Mouse (Mus musculus) kidney, embryonic 15.5 days (tissue): Measurements from ENCODE around the gene Sgms1. TPM values are rescaled to one million over a fixed set of nuclear protein-coding genes. Genes with fewer than 3 reads are reported as not detected.

Experiments
- ATAC-seq: fragments of 200-750 bp; cut with Nextera tagmentation; replicated peaks from 2 replicates; pipeline ENCODE4 v1.8.0; 2017; ENCODE audit warnings: moderate TSS enrichment; ENCODE audit not compliant: low FRiP score
- H3K27ac ChIP-seq: fragments of 300-500 bp; sonication (generic); 2 replicates; pipeline ENCODE4 v1.5.1; 2015; ENCODE audit warnings: mild to moderate bottlenecking, inconsistent platforms
- H3K27me3 ChIP-seq: fragments of 300-500 bp; sonication (generic); 2 replicates; pipeline ENCODE4 v1.6.1; 2015; ENCODE audit warnings: inconsistent platforms
- H3K36me3 ChIP-seq: fragments of 300-500 bp; sonication (generic); 2 replicates; pipeline ENCODE4 v1.6.1; 2015; ENCODE audit warnings: inconsistent platforms
- H3K4me1 ChIP-seq: fragments of 300-500 bp; sonication (generic); 2 replicates; pipeline ENCODE4 v1.6.1; 2015; ENCODE audit warnings: inconsistent platforms
- H3K4me2 ChIP-seq: fragments of 300-500 bp; sonication (generic); 2 replicates; pipeline ENCODE4 v1.6.1; 2015; ENCODE audit warnings: moderate library complexity, mild to moderate bottlenecking, inconsistent platforms
- H3K4me3 ChIP-seq: fragments of 300-500 bp; sonication (generic); replicated peaks from 2 replicates; pipeline ENCODE4 v1.5.1; 2015; ENCODE audit warnings: mild to moderate bottlenecking, inconsistent platforms
- H3K9ac ChIP-seq: fragments of 300-500 bp; sonication (generic); 2 replicates; pipeline ENCODE4 v1.6.1; 2015; ENCODE audit warnings: mild to moderate bottlenecking, inconsistent platforms
- H3K9me3 ChIP-seq: fragments of 300-500 bp; sonication (generic); replicated peaks from 2 replicates; pipeline ENCODE4 v1.6.1; 2016; ENCODE audit warnings: inconsistent platforms
- WGBS: fragments of 180-500 bp; shearing (Covaris S2); methylation state at CpG from one replicate; pipeline ENCODE4 v1.1.7; 2015; ENCODE audit warnings: mixed read lengths; 5-methylcytosine and 5-hydroxymethylcytosine counted together
- polyA plus RNA-seq: library from polyadenylated mRNA; unstranded; fragments of >200 nt; fragmentation: Nextera tagmentation; extraction: Ambion mirVana; gene quantifications from 2 replicates; pipeline ENCODE4 v1.2.1, GENCODE M21; 2015

The Sgms1 gene
- polyA plus RNA-seq, 1 experiment from 2014 or later: 57.0 TPM

GRCm38 (mm10) chr19:32393758-32394450 lies 4.4 kb upstream of the Sgms1 start:
- Histone ChIP-seq H3K27me3 (no peaks in the 10 kb centered on the region), H3K36me3 (peaks cover 3% of the 10 kb centered on the region; the same call in 1 of the 2 replicates), H3K4me2 (no peak overlapping the region), H3K4me3 (no peak overlapping the region), H3K4me1 (peaks cover 10% of the 10 kb centered on the region), H3K27ac (no peak overlapping the region), H3K9me3 (no peaks in the 10 kb centered on the region), H3K9ac (no peak overlapping the region)
- WGBS: 80% methylated on average over 8 of the region's 8 CpGs
- ATAC-seq: no peak

DNA sequence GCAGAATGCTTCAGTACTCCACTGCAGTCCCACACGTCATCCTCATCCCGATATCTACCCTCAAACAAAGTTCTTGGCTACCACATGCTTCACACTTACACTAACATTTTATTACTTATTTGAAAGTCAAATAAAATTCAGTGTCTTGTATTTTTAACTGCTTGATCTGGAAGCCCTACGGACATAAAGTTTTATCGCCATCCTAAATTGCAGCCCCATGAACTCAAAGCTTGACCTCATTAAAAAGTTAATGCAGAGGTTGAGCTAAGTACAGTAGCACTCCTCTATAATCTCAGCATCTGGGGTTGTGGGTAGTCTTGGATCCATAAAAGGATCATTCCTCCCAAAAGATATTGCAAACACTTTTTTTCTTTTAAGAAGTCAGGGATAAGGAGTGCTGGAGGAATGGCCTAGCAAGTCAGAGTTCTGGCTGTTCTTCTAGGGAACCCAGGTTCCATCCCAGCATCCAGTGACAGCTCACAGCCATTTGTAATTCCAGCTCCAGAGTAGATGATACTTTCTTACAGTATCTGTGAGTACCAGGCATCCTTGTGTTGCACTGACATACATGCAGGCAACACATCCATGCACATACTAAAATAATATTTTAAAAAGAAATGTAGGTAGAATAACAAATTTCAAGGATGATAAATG lies 3.7 kb upstream of the Sgms1 start:
- H3K4me1 ChIP-seq: peaks cover 10% of the 10 kb centered on the region
- H3K9me3 ChIP-seq: no peaks in the 10 kb centered on the region
- H3K36me3 ChIP-seq: peaks cover 3% of the 10 kb centered on the region; the same call in 1 of the 2 replicates
- 48% methylated on average over 4 of the region's 4 CpGs for WGBS
- no peak overlapping the region for H3K27ac ChIP-seq
- no peak overlapping the region for H3K4me3 ChIP-seq
- H3K9ac ChIP-seq: no peak overlapping the region
- no peak overlapping the region for H3K4me2 ChIP-seq
- H3K27me3 ChIP-seq: no peaks in the 10 kb centered on the region
- ATAC-seq: no peak

- no peaks in the 10 kb centered on the region for H3K27me3 ChIP-seq
- H3K36me3 ChIP-seq: peaks cover 3% of the 10 kb centered on the region; the same call in 1 of the 2 replicates
- peaks cover 22% of the 10 kb centered on the region for H3K4me1 ChIP-seq
- H3K9ac ChIP-seq: no peak overlapping the region
- 98% methylated on average over 3 of the region's 3 CpGs for whole genome bisulfite sequencing
- ATAC-seq: no peak
- H3K4me2 ChIP-seq: no peak overlapping the region
- H3K27ac ChIP-seq: no peak overlapping the region
- H3K4me3 ChIP-seq: no peak overlapping the region
- no peaks in the 10 kb centered on the region for H3K9me3 ChIP-seq
These were observed 1.9 kb upstream of the Sgms1 start for GRCm38 (mm10) chr19:32391441-32391840.

GRCm38 (mm10) chr19:32390116-32390515 lies 602 bp upstream of the Sgms1 start:
- Histone ChIP-seq H3K27me3 (no peaks in the 10 kb centered on the region), H3K36me3 (peaks cover 3% of the 10 kb centered on the region; the same call in 1 of the 2 replicates), H3K4me3 (peak overlapping the region; percentile 94), H3K9ac (no peak overlapping the region), H3K27ac (no peak overlapping the region), H3K9me3 (no peaks in the 10 kb centered on the region), H3K4me2 (peak overlapping the region; percentile 95), H3K4me1 (peaks cover 25% of the 10 kb centered on the region)
- WGBS: 80% methylated on average over 7 of the region's 7 CpGs
- no peak for ATAC-seq

DNA sequence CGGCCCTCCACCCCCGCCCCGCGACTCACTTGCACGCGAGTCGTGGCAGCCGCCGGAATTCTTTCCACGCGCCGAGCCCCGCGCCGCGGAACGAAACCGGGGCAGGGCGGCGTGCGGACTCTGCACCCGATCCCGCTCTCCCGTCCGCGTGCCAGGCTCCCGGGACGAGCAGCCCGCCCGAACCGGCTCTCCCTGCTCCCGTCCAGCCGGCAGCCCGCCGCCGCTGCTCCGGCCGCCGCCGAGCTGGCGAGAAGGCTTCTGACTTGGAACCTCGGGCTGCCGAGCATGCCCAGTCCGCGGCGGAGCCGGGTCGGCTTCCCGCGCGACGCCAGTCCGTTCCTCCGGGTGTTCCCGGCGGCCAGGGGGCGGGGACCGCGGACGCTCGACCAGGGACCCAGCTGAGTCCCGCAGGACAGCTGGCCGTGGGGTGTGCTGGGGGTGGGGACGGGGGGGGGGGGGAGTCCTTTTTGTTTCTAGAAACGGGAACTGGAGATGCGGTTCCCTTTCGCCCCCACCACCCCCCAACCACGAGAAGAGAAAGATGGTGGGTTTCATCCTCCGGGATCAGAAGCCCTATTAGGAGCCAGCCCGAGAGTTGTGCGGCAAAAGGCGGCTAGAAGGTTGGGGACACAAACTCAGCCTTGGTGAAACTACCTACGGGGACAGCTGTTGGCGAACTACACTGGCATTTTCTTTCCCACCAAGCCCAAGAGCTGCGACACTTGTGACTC lies 1.2 kb downstream of the Sgms1 start:
- peak; percentile 93 for ATAC-seq
- WGBS: under 1% methylated on average over 75 of the region's 75 CpGs
- H3K4me1 ChIP-seq: peaks cover 28% of the 10 kb centered on the region

DNA sequence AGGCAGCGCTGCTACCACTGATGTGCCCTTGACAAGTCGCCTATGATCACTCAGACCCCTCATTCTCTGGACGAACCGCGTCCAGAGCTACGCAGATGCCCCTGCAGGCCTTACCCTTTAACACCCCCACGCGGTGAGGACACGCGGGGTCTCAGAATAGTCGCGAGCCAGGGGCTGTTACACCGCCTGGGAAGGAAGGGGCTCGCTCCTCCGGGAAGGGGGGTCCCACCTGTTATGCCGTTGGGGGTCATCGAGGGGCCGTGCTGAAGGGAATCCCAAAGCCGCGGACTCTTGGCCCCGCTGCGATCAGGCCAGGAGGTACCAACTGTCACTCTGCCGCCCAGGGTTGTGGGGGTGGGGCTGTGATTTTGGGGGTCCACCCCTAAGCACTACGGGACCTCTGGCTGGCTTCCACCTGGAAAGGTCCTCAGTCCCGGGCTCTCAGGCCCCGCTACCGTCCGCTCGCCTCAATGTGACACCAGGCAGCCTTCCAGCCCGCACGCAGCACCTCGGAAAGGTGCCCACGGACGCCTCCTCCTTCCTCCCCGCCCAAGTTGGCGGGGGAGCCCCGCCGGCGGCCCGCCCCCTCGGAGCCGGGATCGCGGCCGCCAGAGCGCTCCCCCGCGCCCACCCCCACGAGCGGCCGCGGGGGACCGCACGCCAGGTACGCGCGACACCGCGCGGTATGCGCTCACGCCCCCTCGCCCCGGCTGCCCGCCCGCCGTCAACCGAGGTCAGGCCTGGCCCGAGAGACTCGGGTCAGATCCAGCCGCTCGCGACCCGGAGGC lies 1.9 kb downstream of the Sgms1 start:
- Histone ChIP-seq H3K4me3 (peak overlapping the region; percentile 94), H3K4me2 (peak overlapping the region; percentile 95), H3K36me3 (peaks cover 3% of the 10 kb centered on the region; the same call in 1 of the 2 replicates), H3K9me3 (no peaks in the 10 kb centered on the region), H3K27me3 (no peaks in the 10 kb centered on the region), H3K9ac (peak overlapping the region; percentile 71), H3K27ac (peak overlapping the region; percentile 96), H3K4me1 (peaks cover 31% of the 10 kb centered on the region)
- WGBS: under 1% methylated on average over 73 of the region's 74 CpGs
- ATAC-seq: peak; percentile 30

More for the DNA sequence above, 1.2 kb downstream of the Sgms1 start:
- peak overlapping the region; percentile 96 for H3K27ac ChIP-seq
- H3K4me2 ChIP-seq: peak overlapping the region; percentile 95
- no peaks in the 10 kb centered on the region for H3K9me3 ChIP-seq
- peak overlapping the region; percentile 71 for H3K9ac ChIP-seq
- H3K27me3 ChIP-seq: no peaks in the 10 kb centered on the region
- H3K4me3 ChIP-seq: peak overlapping the region; percentile 94
- H3K36me3 ChIP-seq: peaks cover 3% of the 10 kb centered on the region; the same call in 1 of the 2 replicates

GRCm38 (mm10) chr19:32386556-32387402 lies 2.7 kb downstream of the Sgms1 start:
- no peak for ATAC-seq
- H3K4me3 ChIP-seq: peak overlapping the region; percentile 94
- H3K4me2 ChIP-seq: peak overlapping the region; percentile 95
- no peaks in the 10 kb centered on the region for H3K27me3 ChIP-seq
- H3K27ac ChIP-seq: 0 out of 2 replicates have a peak overlapping the region, but pooled peaks have one; percentile 20
- 18% methylated on average over 19 of the region's 19 CpGs for WGBS
- H3K9ac ChIP-seq: peak overlapping the region; percentile 71
- peaks cover 34% of the 10 kb centered on the region for H3K4me1 ChIP-seq
- no peaks in the 10 kb centered on the region for H3K9me3 ChIP-seq
- peaks cover 3% of the 10 kb centered on the region; the same call in 1 of the 2 replicates for H3K36me3 ChIP-seq

GRCm38 (mm10) chr19:32383738-32384137 lies 5.8 kb downstream of the Sgms1 start:
- WGBS: 97% methylated on average over 8 of the region's 8 CpGs
- H3K9ac ChIP-seq: no peak overlapping the region
- ATAC-seq: no peak
- H3K27me3 ChIP-seq: no peaks in the 10 kb centered on the region
- H3K27ac ChIP-seq: no peak overlapping the region
- peaks cover 41% of the 10 kb centered on the region for H3K4me1 ChIP-seq
- no peak overlapping the region for H3K4me2 ChIP-seq
- H3K36me3 ChIP-seq: no peaks in the 10 kb centered on the region
- no peak overlapping the region for H3K4me3 ChIP-seq
- no peaks in the 10 kb centered on the region for H3K9me3 ChIP-seq

- Histone ChIP-seq H3K27ac (peak overlapping the region; percentile 61), H3K9ac (no peak overlapping the region), H3K9me3 (no peaks in the 10 kb centered on the region), H3K36me3 (no peaks in the 10 kb centered on the region), H3K27me3 (no peaks in the 10 kb centered on the region), H3K4me2 (no peak overlapping the region), H3K4me1 (peaks cover 47% of the 10 kb centered on the region), H3K4me3 (no peak overlapping the region)
- ATAC-seq: peak; percentile 66
- 30% methylated on average over 3 of the region's 3 CpGs for WGBS
These were observed 8.0 kb downstream of the Sgms1 start for GRCm38 (mm10) chr19:32381511-32381961.

- Histone ChIP-seq H3K36me3 (no peaks in the 10 kb centered on the region), H3K9ac (no peak overlapping the region), H3K4me3 (no peak overlapping the region), H3K4me2 (no peak overlapping the region), H3K27ac (no peak overlapping the region), H3K9me3 (no peaks in the 10 kb centered on the region), H3K4me1 (peaks cover 43% of the 10 kb centered on the region), H3K27me3 (no peaks in the 10 kb centered on the region)
- no peak for ATAC-seq
- 84% methylated on average over 11 of the region's 11 CpGs for WGBS
These were observed 8.8 kb downstream of the Sgms1 start for GRCm38 (mm10) chr19:32380748-32381147.
